Mouse (Mus musculus): ENCODE measurements at regions not wholly inside any gene's neighbourhood (a gene's known extent, or its start where the extent isn't known, plus 50 kb on each side); places are given as distances from the start of the nearest gene placed in this dataset.
A peak's percentile ranks its signal among the peaks of the same experiment; 100 is the strongest.

GRCm38 (mm10) chr4:28646154-28646553, 166.8 kb upstream of the Epha7 start:
- no peak for DNase-seq (ENCODE audit: extremely low spot score in 1 of 2, low spot score in 1 of 2)

GRCm38 (mm10) chr4:28659478-28659877, 153.5 kb upstream of the Epha7 start:
- DNase-seq (ENCODE audit: extremely low spot score in 1 of 2, low spot score in 1 of 2) = no peak

DNA sequence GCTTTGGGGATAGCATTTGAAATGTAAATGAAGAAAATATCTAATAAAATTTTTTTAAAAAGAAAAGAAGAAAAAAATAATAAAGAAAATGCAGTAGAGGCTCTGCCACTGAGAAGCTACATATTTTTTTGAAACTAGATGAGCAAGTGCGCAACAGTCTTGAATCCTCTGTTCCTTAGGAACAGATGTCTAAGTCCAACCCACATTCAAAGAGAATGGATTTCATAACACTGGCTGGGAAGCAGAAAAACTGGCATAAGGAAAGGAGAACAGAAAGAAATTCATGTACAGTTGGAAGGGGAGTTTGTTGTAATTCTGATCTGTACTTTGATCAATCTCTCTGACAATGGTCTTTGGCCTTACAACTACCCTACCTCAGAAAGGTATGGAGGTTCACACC, 114.8 kb upstream of the Epha7 start:
- peak; percentile 23 to 67 for DNase-seq (ENCODE audit: extremely low spot score in 1 of 2, low spot score in 1 of 2)

GRCm38 (mm10) chr4:28700481-28700880, 112.5 kb upstream of the Epha7 start:
- DNase-seq (ENCODE audit: extremely low spot score in 1 of 2, low spot score in 1 of 2) = peak; percentile 73 to 78

GRCm38 (mm10) chr4:28703356-28703755, 109.6 kb upstream of the Epha7 start:
- DNase-seq (ENCODE audit: extremely low spot score in 1 of 2, low spot score in 1 of 2) = no peak
